Mouse (Mus musculus) liver, adult 2 months (tissue): Measurements from ENCODE around the gene Tmigd1. TPM values are rescaled to one million over a fixed set of nuclear protein-coding genes. Genes with fewer than 3 reads are reported as not detected.

Source experiments
- DNase-seq: peaks from one replicate; pipeline ENCODE4 v3.0.0-alpha.2; 2011; ENCODE audit warnings: low read depth, low spot score; ENCODE audit errors: extremely low read depth
- H3K27ac ChIP-seq: fragments of 200-500 bp; replicated peaks from 2 replicates; pipeline ENCODE4 v1.5.1; 2012; ENCODE audit warnings: low read depth, mild to moderate bottlenecking, control low read depth, inconsistent platforms, low read length; ENCODE audit not compliant: insufficient read depth
- H3K27me3 ChIP-seq: fragments of 200-500 bp; 2 replicates; pipeline ENCODE4 v1.6.1; 2012; ENCODE audit warnings: mild to moderate bottlenecking, moderate library complexity, low read length, inconsistent platforms; ENCODE audit not compliant: control insufficient read depth, insufficient read depth
- H3K36me3 ChIP-seq: fragments of 200-500 bp; 2 replicates; pipeline ENCODE4 v1.6.1; 2012; ENCODE audit warnings: low read length, inconsistent platforms; ENCODE audit not compliant: control insufficient read depth, insufficient read depth
- H3K4me1 ChIP-seq: fragments of 200-500 bp; 2 replicates; pipeline ENCODE4 v1.6.1; 2011; ENCODE audit warnings: low read length; ENCODE audit not compliant: control insufficient read depth, insufficient read depth
- H3K4me3 ChIP-seq: fragments of 200-500 bp; 2 replicates; pipeline ENCODE4 v1.5.1; 2011; ENCODE audit warnings: low read depth, mild to moderate bottlenecking, control low read depth, low read length, moderate library complexity; ENCODE audit not compliant: insufficient read depth
- H3K79me2 ChIP-seq: fragments of 200-500 bp; 2 replicates; pipeline ENCODE4 v1.6.1; 2012; ENCODE audit warnings: inconsistent platforms, mild to moderate bottlenecking, low read length, moderate library complexity; ENCODE audit not compliant: control insufficient read depth, insufficient read depth
- H3K9ac ChIP-seq: fragments of 200-500 bp; 2 replicates; pipeline ENCODE4 v1.6.1; 2012; ENCODE audit warnings: low read depth, mild to moderate bottlenecking, control low read depth, inconsistent platforms, low read length
- CTCF ChIP-seq: fragments of 200-500 bp; IDR thresholded peaks from 2 replicates; pipeline ENCODE4 v1.5.1; 2011; ENCODE audit warnings: low read depth, low read length, control low read depth
- POLR2A ChIP-seq: fragments of 200-500 bp; IDR thresholded peaks from 2 replicates; pipeline ENCODE4 v1.6.1; 2011; ENCODE audit warnings: low read length, control low read depth; ENCODE audit not compliant: insufficient read depth; ENCODE audit errors: extremely low read depth
- WGBS: fragments of 180-500 bp; shearing (Covaris S2); methylation state at CpG from one replicate; pipeline ENCODE4 v1.1.7; 2018; 5-methylcytosine and 5-hydroxymethylcytosine counted together
- polyA plus RNA-seq: library from polyadenylated mRNA; depleted of rRNA; stranded (reverse); fragments of >200 nt; gene quantifications from 2 replicates; pipeline ENCODE4 v1.2.3, GENCODE M21; 2012; rRNA removed
- total RNA-seq: library from RNA; depleted of rRNA; stranded (reverse); fragments of >200 nt; gene quantifications from 2 replicates; pipeline ENCODE4 v1.2.3, GENCODE M21; 2014; rRNA removed

Gene Tmigd1
- total and polyA plus RNA-seq, 2 experiments: not detected

DNA sequence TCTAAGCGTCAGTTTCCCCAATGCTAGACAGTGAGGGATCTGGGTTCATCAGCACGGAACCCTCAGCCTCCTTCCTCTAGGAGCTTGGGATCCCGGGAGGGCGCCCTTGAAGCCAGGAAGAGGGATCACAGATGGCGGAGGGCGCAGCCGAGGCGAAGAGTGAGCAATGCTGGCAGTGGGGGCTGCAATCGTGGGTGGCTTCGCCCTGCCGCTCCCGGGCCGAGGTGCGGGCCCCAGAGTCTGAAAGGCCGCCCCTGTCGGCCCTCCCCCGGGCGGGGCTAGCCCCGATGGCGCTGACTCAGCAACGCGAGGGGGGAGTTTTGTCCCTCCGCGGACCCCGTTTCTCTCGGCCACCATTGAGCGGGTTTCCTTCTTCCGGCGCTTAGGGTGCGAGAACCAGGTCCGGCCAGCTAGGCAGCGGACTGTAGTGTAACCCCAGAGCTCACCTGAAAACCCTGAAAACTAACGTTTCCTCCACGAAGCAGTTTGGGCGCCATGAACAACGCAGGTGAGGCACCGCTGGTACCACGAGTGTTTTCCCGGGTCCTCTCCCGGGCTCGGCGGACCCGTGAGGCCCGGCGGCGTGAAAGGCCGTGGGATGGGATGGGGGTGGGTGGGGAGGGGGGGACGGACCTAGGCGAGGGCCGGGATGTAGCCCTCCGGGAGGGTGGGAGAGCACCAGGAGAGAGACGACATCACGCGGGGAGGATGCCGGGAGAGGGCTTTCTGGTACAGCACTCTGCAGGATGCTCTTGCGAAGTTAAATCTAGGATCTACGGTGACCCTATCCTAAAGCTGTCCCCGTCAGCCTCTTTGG is 43.6 kb downstream of the Tmigd1 start:
- peak overlapping the region; percentile 77 for H3K27ac ChIP-seq
- peak overlapping the region; percentile 79 for H3K4me3 ChIP-seq
- DNase-seq: peak; percentile 70
- no peaks in the 10 kb centered on the region for H3K27me3 ChIP-seq
- peak overlapping the region; percentile 92 for H3K9ac ChIP-seq
- under 1% methylated on average over 58 of the region's 58 CpGs for WGBS
- peak; percentile 70; the same call in 1 of the 2 replicates for TF ChIP-seq POLR2A
- no peak for TF ChIP-seq CTCF
- peaks cover 6% of the 10 kb centered on the region; the same call in 1 of the 2 replicates for H3K4me1 ChIP-seq
- H3K79me2 ChIP-seq: peaks cover 3% of the 10 kb centered on the region; the same call in 1 of the 2 replicates
- peaks cover 4% of the 10 kb centered on the region; the same call in 1 of the 2 replicates for H3K36me3 ChIP-seq

DNA sequence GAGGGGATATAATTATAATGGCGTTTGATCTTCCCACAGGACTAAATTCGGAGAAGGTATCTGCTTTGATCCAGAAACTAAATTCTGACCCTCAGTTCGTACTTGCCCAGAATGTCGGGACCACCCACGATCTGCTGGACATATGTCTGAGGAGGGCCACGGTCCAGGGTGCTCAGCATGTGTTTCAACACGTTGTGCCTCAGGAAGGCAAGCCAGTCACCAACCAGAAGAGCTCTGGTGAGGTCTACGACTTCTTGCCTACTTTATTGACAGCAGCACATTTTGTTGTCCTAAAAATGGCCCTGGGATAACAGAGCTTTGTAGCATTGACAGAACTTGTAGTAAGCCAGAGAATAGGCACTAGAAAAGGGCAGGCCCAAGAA is 44.2 kb downstream of the Tmigd1 start:
- DNase-seq: peak; percentile 45
- Histone ChIP-seq H3K79me2 (peaks cover 3% of the 10 kb centered on the region; the same call in 1 of the 2 replicates), H3K4me1 (peaks cover 6% of the 10 kb centered on the region; the same call in 1 of the 2 replicates), H3K27me3 (no peaks in the 10 kb centered on the region), H3K36me3 (peaks cover 8% of the 10 kb centered on the region), H3K27ac (no peak overlapping the region), H3K4me3 (peak overlapping the region; percentile 79), H3K9ac (peak overlapping the region; percentile 72)
- TF ChIP-seq POLR2A: no peak
- no peak for TF ChIP-seq CTCF
- 3% methylated on average over 8 of the region's 8 CpGs for WGBS

DNA sequence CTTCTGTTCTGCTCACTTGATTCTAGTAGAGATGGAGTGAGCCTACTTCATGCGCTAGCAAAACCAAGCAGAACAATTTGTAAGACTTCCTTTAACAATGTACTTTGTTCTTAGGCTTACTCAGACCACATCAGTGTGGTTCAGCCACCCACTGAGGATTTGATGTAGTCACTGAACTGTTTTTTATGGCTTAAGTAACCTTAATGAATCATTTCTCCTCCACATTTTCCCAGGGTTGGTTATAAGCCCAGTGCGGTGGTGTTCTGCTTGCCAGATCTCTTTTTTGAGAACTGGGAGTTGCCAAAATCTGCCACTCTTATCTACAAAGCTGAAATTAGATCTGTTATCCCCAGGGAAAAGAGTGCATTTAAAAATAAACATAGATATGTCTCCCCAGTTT is 51.6 kb downstream of the Tmigd1 start:
- Histone ChIP-seq H3K9ac (no peak overlapping the region), H3K27me3 (no peaks in the 10 kb centered on the region), H3K4me3 (no peak overlapping the region), H3K36me3 (peaks cover 59% of the 10 kb centered on the region), H3K27ac (no peak overlapping the region), H3K4me1 (no peaks in the 10 kb centered on the region), H3K79me2 (no peaks in the 10 kb centered on the region)
- no peak for DNase-seq
- WGBS: 87% methylated on average over 2 of the region's 2 CpGs
- TF ChIP-seq POLR2A (no peak), CTCF (no peak)

DNA sequence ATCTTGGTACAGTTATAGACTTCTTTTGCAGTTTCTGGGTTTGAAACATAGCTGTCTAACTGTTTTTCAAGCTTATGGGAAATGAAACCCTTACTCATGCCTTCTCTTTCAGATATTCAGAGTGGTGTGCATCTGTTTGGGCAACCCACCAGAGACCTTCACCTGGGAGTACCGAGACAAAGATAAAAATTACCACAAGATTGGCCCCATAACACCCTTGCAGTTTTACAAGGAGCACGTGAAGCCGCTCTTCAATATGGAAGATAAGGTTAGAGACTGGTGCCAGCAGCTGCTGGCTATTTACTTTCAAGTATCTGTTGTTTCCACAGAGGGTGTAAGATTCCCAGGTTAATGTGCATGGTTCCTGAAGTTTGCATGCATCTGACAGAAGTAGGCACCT is 63.7 kb downstream of the Tmigd1 start:
- Histone ChIP-seq H3K27ac (no peak overlapping the region), H3K4me1 (no peaks in the 10 kb centered on the region), H3K79me2 (no peaks in the 10 kb centered on the region), H3K36me3 (peaks cover 59% of the 10 kb centered on the region), H3K4me3 (no peak overlapping the region), H3K27me3 (no peaks in the 10 kb centered on the region), H3K9ac (no peak overlapping the region)
- DNase-seq: no peak
- no peak for TF ChIP-seq CTCF
- no peak for TF ChIP-seq POLR2A
- WGBS: 91% methylated on average over 3 of the region's 3 CpGs

Other genes with a start within 250 kb of the Tmigd1 start
- not detected in 2 replicates for gene Bhlha9, start 229.7 kb upstream of the Tmigd1 start, total RNA-seq
- not detected in 2 replicates for gene Bhlha9, start 229.7 kb upstream of the Tmigd1 start, polyA plus RNA-seq
- 0.13 and 0.18 TPM in 2 replicates for gene Trarg1, start 222.4 kb upstream of the Tmigd1 start, total RNA-seq
- gene Trarg1, start 222.4 kb upstream of the Tmigd1 start, polyA plus RNA-seq: 0.09 and 0.10 TPM in 2 replicates
- 18.9 and 20.1 TPM in 2 replicates for gene Gosr1, start 138.6 kb upstream of the Tmigd1 start, total RNA-seq
- gene Gosr1, start 138.6 kb upstream of the Tmigd1 start, polyA plus RNA-seq: 13.7 and 14.9 TPM in 2 replicates
- 17.0 and 22.6 TPM in 2 replicates for gene Cpd, start 55.1 kb upstream of the Tmigd1 start, total RNA-seq
- 4.8 and 5.0 TPM in 2 replicates for gene Cpd, start 55.1 kb upstream of the Tmigd1 start, polyA plus RNA-seq
- 43.6 and 45.8 TPM in 2 replicates for gene Blmh, start 22.6 kb downstream of the Tmigd1 start, total RNA-seq
- gene Blmh, start 22.6 kb downstream of the Tmigd1 start, polyA plus RNA-seq: 8.6 and 10.3 TPM in 2 replicates
- gene Slc6a4, start 96.4 kb downstream of the Tmigd1 start, total RNA-seq: 0.20 and 0.37 TPM in 2 replicates
- 0.13 and 0.26 TPM in 2 replicates for gene Slc6a4, start 96.4 kb downstream of the Tmigd1 start, polyA plus RNA-seq
- 2.2 and 3.7 TPM in 2 replicates for gene Nsrp1, start 176.3 kb downstream of the Tmigd1 start, total RNA-seq
- 0.65 and 0.75 TPM in 2 replicates for gene Nsrp1, start 176.3 kb downstream of the Tmigd1 start, polyA plus RNA-seq